Mouse (Mus musculus): ENCODE data around the gene Mrps2.
"Not testable (repeated sequence)": the region's sequence is repeated elsewhere in the genome, so short reads cannot be mapped to it uniquely, and the experiment has no call there.

Mrps2 gene

GRCm38 (mm10) chr2:28477993-28478392 lies 10.1 kb downstream of the Mrps2 start:
- DNase-seq (ENCODE audit: low spot score), result not testable (repeated sequence)

DNA sequence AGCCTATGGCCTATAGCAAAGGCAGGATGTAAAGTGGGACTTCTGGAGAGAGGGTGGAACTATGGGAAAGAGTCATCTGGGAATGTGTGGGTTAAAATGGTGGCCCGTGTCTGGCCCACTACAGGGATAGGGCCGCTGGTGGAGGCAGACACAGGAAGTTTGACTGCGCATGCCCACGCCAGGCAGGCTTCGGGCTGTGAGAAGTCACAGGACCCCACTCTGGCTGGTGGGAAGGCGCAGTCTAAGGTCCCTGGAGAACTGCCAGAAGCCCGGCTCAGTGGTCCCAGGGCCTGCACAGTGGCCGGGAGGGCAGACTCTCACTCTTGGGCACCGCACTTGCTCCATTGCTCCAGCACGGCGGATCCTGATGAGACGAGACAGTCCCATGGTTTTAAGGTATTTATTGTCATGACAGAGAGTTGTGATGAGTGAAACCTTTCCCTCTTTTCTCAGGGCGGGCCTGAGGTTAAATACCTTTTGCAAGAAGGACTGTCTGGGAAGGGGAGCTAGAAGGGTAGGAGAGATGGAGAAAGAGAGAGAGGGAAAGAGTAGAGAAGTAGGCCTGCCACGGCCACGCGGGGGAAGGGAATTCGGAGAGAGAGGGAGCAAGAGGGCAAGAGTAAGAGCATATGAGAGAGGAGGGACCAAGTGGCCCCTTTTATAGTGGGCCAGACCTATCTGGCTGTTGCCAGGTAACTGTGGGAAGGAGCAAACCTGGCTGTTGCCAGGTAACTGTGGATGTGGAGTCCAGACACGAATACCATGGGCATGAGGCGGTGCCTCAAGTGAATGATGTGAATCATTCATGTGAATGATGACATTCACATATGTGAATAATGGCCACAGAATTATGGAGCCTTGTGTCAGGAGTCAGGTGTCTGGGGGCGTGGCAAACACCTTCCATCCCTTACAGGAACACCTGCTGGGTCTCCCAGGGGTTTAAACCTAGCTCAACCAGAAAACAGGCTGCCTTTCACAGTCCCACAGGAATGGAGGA lies 11.6 kb downstream of the Mrps2 start:
- no peak for DNase-seq (ENCODE audit: low spot score)

- no peak for DNase-seq (ENCODE audit: low spot score)
These were observed 16.0 kb downstream of the Mrps2 start for GRCm38 (mm10) chr2:28483861-28484260.

- no peak for DNase-seq (ENCODE audit: low spot score)
These were observed 26.7 kb downstream of the Mrps2 start for GRCm38 (mm10) chr2:28494521-28494920.

GRCm38 (mm10) chr2:28495207-28495756 lies 27.4 kb downstream of the Mrps2 start:
- no peak for DNase-seq (ENCODE audit: low spot score)

DNA sequence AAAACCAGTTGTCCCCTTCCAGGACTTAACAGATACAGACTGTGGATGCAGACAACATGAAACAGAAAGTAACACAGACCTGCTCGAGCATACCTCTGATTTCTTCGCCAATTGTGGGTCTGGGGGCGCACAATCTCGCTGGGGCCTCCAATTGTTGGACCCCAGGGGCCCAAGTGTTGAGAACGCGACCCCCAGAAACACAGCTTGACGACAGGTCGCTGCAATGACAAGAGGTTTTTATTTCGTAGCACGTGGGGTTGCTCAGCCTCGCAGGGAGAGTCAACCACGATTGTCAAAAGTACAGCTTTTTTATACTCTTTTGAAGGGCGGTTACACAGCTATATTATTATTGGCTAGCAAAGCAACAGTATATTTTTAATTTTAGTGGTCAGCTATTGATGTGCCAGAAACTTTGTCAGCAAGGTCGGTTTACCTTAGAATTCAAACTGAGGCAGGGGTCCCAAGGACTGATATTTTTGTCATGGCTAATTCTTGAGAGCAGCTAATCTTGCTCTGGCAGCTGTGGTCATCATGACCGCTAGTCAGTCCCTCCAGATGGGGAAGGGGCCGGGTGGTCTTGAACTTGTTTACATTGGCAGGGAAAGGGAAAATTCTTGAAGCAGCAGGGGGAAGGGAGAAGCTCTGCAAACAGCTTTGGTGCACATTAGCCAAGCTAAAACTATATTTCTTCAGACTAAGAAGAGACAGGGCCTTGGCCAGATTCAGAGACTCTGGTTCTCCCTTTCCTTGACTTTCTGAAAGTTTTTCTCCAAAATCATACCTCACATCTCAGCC lies 28.1 kb downstream of the Mrps2 start:
- no peak for DNase-seq (ENCODE audit: low spot score)

GRCm38 (mm10) chr2:28496671-28497070 lies 28.8 kb downstream of the Mrps2 start, which contains the start of gene Gbgt1:
TSS of gene Gbgt1 (plus strand) at chr2:28496891.
- no peak for DNase-seq (ENCODE audit: low spot score)

GRCm38 (mm10) chr2:28497561-28497960 lies 29.7 kb downstream of the Mrps2 start:
- DNase-seq (ENCODE audit: low spot score), result no peak

- DNase-seq (ENCODE audit: low spot score), result no peak
These were observed 30.6 kb downstream of the Mrps2 start for GRCm38 (mm10) chr2:28498431-28498830.

DNA sequence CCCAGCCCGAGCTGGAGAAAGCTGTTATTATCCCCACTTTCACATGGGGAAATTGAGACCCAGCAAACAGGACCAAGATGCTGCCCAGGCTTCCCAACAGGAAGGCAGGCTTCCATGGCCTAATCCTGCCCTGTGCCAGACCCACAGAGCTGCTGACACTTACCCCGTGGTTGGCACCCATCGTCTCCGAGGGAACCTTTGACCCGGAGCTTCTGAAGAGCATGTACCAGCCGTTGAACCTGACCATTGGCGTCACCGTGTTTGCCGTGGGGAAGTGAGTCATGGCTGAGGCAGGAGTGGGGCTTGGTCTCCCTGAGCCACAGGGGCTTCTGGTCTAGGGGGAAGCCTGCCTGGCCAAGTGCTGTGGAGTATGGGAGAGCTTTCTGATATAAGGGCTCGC lies 35.1 kb downstream of the Mrps2 start:
- DNase-seq (ENCODE audit: low spot score), result no peak

DNA sequence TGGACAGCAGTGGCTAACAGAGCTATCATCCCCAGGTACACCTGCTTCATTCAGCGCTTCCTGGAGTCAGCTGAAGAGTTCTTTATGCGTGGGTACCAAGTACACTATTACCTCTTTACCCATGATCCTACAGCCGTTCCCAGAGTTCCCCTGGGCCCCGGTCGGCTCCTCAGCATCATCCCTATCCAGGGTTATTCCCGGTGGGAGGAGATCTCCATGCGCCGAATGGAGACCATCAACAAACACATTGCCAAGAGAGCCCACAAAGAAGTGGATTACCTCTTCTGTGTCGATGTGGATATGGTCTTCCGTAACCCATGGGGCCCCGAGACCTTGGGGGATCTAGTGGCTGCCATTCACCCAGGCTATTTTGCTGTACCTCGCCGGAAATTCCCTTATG lies 36.8 kb downstream of the Mrps2 start:
- DNase-seq (ENCODE audit: low spot score), result no peak

GRCm38 (mm10) chr2:28505795-28506194 lies 37.9 kb downstream of the Mrps2 start, which contains the start of gene Gm10134:
TSS of gene Gm10134 (plus strand) at chr2:28506095.
- DNase-seq (ENCODE audit: low spot score), result no peak

GRCm38 (mm10) chr2:28506291-28506690 lies 38.4 kb downstream of the Mrps2 start:
- DNase-seq (ENCODE audit: low spot score), result no peak

DNA sequence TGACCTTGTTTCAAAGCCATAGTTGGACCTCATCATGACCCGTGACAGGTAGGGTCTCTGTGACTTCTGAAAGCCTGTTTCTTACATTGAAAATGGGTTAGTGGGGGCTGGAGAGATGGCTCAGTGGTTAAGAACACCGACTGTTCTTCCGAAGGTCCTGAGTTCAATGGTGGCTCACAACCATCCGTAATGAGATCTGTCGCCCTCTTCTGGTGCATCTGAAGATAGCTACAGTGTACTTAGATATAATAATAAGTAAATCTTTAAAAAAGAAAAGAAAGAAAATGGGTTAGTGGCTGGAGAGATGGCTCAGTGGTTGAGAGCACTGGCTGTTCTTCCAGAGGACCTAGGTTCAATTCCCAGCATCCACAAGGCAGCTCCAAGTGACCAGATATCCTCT lies 43.7 kb downstream of the Mrps2 start:
- DNase-seq (ENCODE audit: low spot score), result not testable (repeated sequence)

DNA sequence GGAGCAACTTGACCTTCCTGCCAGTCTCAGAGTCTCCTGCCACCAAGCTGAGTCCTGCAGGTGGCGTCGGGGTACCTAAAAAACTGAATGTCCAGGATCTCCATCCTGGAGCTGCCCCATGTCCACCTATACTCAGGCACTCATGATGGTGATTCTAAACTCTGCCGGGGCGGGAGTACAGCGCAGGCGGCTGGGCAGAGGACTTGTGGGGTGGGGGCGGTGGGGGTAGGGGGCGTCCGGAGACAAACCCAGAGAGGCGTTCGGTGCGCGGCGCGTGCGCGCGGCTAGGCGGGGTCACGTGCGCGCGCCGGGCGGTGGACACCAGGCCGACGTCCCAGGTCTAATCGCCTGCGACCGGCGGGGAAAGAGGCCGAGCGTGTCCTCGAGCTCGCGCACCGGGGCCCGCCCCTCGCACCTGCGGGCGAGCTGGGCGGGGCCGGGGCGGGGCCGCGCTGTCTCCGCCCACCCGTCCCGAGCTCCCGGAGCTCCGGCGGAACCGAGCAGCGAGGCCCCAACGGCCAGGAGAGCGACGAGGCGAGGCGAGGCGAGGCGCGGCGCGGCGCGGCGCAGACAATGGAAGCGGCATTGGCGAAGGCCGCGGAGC lies 45.0 kb downstream of the Mrps2 start, which contains the start of gene Ralgds:
TSS of gene Ralgds (plus strand) at position 328 of the 604 bp plus-strand sequence.
- peak; percentile 72 for DNase-seq (ENCODE audit: low spot score)

DNA sequence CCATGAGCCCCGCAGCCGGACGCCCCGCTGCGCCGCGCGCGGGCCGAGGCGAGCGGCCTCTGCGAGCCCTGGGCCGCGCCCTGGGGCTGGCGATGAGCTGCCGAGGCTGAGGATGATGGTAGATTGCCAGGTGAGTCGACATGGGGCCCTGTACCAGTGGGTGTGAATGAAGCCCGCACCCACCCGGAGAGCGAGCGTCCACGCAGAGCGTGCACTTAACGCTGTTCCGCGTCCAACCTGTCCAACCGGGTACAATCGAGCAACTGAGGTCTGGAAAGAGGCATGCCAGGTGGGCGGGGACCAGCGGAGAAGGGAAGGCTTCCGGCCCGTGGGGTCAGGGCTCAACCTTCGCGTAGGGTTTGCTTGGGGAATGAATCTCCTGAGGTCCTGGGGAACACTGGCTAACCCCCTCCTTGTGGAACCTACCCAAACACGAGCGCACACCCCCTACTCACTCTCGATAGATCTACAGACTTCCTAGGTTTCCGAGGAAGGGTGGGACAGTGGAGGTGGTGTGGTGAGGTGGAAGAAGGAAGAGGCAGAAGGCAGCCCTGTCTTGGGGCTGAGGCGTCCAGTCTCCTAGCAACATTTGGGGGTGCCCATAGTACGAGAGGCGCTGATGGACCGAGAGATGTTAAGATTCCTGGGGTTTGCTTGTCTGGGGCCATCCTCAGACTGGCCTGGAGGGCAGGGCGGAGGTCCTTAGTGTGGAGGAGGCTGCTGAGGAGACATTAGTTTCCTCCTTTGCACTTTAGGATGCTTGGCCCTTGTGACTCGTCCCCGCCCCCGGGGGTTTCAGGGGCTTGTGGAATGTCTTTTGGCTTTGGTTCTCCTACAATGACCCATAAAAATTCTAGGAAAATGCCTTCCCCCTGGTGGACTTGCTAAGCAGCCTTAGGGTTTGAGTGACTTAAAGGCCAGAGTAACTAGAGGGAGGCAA lies 45.8 kb downstream of the Mrps2 start:
- DNase-seq (ENCODE audit: low spot score), result peak; percentile 59

DNA sequence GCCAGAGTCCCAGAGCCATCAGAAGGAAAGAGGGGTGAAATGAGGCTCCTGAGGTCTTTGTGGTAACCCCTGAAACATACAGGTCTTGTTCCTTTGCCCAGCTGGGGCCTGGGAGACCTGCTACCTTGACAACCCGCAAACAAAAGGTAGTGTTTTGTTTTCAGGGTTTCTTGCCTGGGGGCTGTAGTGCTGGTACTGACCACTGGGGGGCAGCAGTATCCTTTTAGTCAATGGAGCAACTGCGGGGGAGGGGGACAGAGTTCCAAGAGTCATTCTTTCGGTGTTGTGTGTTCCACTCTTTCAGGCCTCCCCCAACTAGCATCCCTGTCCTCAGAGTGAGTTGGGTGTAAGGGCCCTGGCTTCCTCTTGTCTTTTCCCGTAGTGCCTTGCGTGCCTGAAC lies 46.6 kb downstream of the Mrps2 start:
- DNase-seq (ENCODE audit: low spot score), result peak; percentile 77

DNA sequence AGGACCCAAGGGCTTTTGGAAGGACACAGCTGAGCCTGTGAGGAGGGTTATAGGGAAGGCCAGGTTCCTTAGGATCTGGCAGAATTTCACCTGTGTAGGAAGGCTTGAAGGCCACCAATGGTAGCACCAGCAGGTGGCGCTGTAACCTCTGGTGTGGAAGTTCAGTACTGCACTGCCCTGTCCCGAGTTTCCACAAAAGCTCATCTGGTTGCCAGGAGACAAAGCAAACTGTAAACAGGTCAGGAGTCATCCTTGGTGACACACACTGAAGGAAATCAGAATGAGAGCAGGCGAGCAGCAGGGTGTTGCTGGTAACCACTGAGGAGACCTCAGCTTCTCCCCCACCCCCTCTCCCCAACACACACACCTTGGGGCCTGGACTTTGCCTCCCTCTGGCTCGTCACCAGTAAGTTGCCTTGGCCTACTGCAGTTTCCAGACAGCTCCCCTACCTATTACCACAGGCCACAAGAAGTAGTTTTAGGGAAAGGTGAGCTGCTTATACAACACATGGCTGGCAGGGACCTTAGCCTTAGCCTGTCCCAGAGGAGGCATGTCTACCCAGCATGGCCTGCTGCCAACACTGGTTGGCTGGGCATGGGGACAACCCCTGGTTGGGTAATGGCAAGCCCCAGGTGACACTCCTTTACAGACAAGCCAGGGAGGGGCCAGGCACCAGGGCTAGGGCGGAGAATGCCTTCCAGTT lies 49.5 kb downstream of the Mrps2 start:
- DNase-seq (ENCODE audit: low spot score), result peak; percentile 85

DNA sequence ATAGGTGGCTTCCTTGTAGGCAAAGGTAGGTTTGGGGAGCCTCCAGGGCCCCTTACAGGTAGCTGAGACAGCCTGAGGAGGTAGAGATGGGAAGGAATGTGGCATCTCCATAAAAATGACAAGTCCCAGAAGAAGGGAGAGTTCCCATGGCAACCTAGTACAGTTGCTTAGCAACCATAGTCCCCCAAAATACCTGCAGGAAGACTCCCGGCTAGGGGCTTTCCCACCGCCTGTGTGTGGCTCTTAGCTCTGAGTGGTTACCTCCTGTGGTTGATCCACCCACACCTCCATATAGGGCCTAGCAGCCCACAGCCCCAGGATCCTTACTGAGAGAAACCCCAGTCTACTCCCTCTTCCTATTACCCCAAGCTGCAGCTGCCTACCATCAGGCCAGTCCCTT lies 50.4 kb downstream of the Mrps2 start:
- no peak for DNase-seq (ENCODE audit: low spot score)

DNA sequence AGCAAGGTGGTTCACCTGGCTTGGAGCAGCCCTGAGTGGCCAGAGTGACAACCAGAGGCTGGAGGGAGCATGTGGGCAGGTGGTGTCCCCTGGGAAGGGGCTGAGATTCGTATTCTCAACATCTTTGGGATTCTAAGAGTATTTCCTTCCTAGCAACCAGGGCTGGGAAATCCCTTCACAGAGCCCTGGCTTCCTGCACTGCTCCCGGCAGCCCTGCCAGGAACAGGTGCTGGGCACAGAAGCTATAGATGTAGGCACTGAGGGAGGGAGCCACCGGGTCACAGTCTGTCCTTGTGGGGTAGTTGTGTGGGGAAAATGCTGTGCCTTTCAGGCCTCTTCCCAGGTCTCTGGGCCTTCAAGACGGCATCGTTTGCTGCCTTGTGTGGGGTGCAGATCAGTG lies 52.7 kb downstream of the Mrps2 start:
- DNase-seq (ENCODE audit: low spot score), result no peak
